Mouse (Mus musculus): ENCODE measurements around the gene Tmbim1. TPM values are rescaled to one million over a fixed set of nuclear protein-coding genes. Genes with fewer than 3 reads are reported as not detected.

Tmbim1 gene
- polyA plus RNA-seq, 2 experiments = 41.7 to 48.0 TPM

DNA sequence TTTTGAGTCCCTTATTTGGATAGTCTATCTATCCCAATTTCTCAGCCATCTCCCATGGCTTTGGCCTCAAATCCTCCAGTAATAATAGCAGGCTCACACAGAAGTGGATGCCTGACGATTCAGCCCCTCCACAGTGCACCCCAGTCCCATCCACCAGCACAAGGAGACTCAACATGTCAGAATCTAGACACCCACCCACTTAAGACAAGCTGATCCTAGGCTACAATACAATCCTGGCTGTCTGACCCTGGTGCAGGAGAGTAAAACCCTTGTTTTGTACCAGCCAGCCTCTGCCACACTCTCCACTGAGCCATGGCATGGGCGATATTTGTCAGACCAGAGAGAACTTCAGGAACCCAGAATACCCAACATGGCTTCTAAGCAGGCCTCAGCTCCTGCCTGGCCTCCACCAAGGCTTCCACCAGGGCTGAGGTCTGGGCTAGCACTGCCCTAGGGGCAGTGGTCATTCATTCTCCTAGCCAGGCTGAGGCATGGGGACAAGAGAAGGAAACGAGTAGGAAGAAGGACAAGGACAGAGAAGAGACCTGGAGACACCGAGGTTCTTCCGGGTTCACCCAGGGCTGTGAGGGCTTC lies 7.2 kb downstream of the Tmbim1 start:
- H3K9ac ChIP-seq (ENCODE audit: low read depth, low read length, severe bottlenecking) = no peak overlapping the region
- peaks cover 32% of the 10 kb centered on the region for H3K4me1 ChIP-seq (ENCODE audit: control insufficient read depth, insufficient read depth, low read length)
- no peak for ATAC-seq (ENCODE audit: low FRiP score, low read depth)
- no peak for DNase-seq (ENCODE audit: low spot score)
- 85% methylated on average over 5 of the region's 5 CpGs for WGBS
- no peak overlapping the region for H3K27ac ChIP-seq (replicated peaks; ENCODE audit: low read depth, low read length)
- H3K9me3 ChIP-seq (ENCODE audit: control insufficient read depth, low read length) = no peaks in the 10 kb centered on the region
- TF ChIP-seq POLR2A (IDR thresholded peaks at IDR 0.05; ENCODE audit: borderline replicate concordance, extremely low read depth, insufficient read depth, insufficient read length) = no peak
- H3K36me3 ChIP-seq (ENCODE audit: control insufficient read depth, insufficient read depth, low read length) = peaks cover 14% of the 10 kb centered on the region
- H3K4me2 ChIP-seq (replicated peaks; ENCODE audit: low read depth, low read length, severe bottlenecking) = no peak overlapping the region
- H3K27me3 ChIP-seq (ENCODE audit: control insufficient read depth, insufficient read depth, low read length) = no peaks in the 10 kb centered on the region
- no peak overlapping the region for H3K4me3 ChIP-seq (replicated peaks; ENCODE audit: low read length)

DNA sequence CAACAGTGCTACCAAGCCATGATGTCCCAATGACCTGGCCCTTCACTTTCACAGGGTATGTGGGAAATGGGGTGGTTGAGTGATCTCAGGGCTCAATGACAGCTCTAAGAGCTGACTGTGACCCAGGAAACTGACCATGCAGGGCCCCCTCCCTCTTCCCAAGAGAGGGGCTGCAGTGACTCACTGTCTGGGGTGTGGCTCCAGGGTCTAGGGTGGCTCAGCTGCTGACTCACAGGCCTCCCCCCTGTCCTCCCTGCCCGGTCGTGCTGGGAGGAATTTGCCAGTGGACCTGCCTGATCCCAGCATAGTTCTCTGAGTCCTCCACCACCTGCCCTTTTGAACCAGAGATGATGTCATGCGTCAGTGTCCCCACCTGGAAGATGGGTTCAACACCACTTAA lies 8.2 kb downstream of the Tmbim1 start:
- Histone ChIP-seq H3K36me3 (ENCODE audit: control insufficient read depth, insufficient read depth, low read length) (peaks cover 24% of the 10 kb centered on the region), H3K27ac (replicated peaks; ENCODE audit: low read depth, low read length) (no peak overlapping the region; the same call in 1 of the 2 replicates), H3K9ac (ENCODE audit: low read depth, low read length, severe bottlenecking) (no peak overlapping the region), H3K4me3 (replicated peaks; ENCODE audit: low read length) (no peak overlapping the region), H3K27me3 (ENCODE audit: control insufficient read depth, insufficient read depth, low read length) (no peaks in the 10 kb centered on the region), H3K4me1 (ENCODE audit: control insufficient read depth, insufficient read depth, low read length) (peaks cover 26% of the 10 kb centered on the region), H3K4me2 (replicated peaks; ENCODE audit: low read depth, low read length, severe bottlenecking) (no peak overlapping the region), H3K9me3 (ENCODE audit: control insufficient read depth, low read length) (no peaks in the 10 kb centered on the region)
- DNase-seq (ENCODE audit: low spot score) (no peak), ATAC-seq (ENCODE audit: low FRiP score, low read depth) (no peak)
- WGBS = 78% methylated on average over 3 of the region's 3 CpGs
- no peak for TF ChIP-seq POLR2A (IDR thresholded peaks at IDR 0.05; ENCODE audit: borderline replicate concordance, extremely low read depth, insufficient read depth, insufficient read length)

GRCm38 (mm10) chr1:74296477-74296876 lies 8.9 kb downstream of the Tmbim1 start:
- whole genome bisulfite sequencing = 40% methylated on average over 6 of the region's 6 CpGs
- DNase-seq (ENCODE audit: low spot score) = no peak
- no peak for ATAC-seq (ENCODE audit: low FRiP score, low read depth)
- Histone ChIP-seq H3K4me1 (ENCODE audit: control insufficient read depth, insufficient read depth, low read length) (peaks cover 26% of the 10 kb centered on the region), H3K27me3 (ENCODE audit: control insufficient read depth, insufficient read depth, low read length) (no peaks in the 10 kb centered on the region), H3K9me3 (ENCODE audit: control insufficient read depth, low read length) (no peaks in the 10 kb centered on the region), H3K27ac (replicated peaks; ENCODE audit: low read depth, low read length) (peak overlapping the region; percentile 90), H3K4me2 (replicated peaks; ENCODE audit: low read depth, low read length, severe bottlenecking) (0 out of 2 replicates have a peak overlapping the region, but pooled peaks have one; percentile 39), H3K9ac (ENCODE audit: low read depth, low read length, severe bottlenecking) (peak overlapping the region; percentile 44; the same call in 1 of the 2 replicates), H3K4me3 (replicated peaks; ENCODE audit: low read length) (no peak overlapping the region), H3K36me3 (ENCODE audit: control insufficient read depth, insufficient read depth, low read length) (peaks cover 26% of the 10 kb centered on the region)
- no peak for TF ChIP-seq POLR2A (IDR thresholded peaks at IDR 0.05; ENCODE audit: borderline replicate concordance, extremely low read depth, insufficient read depth, insufficient read length)

DNA sequence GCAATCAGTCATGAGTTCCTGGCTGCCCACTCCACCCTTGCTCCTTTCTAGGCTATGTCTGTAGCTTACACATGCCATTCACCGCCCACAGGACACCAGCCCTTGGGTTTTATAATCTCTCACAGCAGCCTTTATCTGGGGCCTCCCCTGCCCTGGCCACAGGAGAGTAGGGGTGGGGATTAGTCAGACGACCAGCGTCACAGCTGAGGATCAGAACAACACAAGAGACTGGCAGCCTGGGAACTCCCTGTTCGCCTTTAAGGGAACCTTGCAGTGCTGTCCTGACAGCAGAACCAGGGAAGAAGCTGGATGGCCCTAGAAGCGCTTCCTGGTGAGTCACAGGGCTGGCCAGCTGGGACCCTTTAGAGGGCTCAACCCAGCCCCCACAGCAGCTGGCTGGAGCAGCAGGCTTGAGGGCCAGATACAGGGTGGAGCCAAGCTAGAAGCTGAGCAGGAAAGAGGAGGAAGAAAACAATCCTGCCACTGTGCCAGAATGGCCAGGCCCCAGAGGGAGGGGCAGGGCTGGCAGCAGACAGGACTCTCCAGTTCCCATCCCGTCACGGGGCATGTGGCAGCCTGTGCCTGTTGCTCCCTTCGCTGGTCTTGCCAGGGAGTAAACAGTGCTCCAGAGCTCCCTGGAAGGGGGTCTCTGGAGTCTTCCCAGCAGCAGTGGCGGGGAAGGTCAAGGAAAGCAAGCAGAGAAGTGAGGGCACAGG lies 9.8 kb downstream of the Tmbim1 start:
- Histone ChIP-seq H3K4me3 (replicated peaks; ENCODE audit: low read length) (no peak overlapping the region), H3K36me3 (ENCODE audit: control insufficient read depth, insufficient read depth, low read length) (peaks cover 33% of the 10 kb centered on the region)

DNA sequence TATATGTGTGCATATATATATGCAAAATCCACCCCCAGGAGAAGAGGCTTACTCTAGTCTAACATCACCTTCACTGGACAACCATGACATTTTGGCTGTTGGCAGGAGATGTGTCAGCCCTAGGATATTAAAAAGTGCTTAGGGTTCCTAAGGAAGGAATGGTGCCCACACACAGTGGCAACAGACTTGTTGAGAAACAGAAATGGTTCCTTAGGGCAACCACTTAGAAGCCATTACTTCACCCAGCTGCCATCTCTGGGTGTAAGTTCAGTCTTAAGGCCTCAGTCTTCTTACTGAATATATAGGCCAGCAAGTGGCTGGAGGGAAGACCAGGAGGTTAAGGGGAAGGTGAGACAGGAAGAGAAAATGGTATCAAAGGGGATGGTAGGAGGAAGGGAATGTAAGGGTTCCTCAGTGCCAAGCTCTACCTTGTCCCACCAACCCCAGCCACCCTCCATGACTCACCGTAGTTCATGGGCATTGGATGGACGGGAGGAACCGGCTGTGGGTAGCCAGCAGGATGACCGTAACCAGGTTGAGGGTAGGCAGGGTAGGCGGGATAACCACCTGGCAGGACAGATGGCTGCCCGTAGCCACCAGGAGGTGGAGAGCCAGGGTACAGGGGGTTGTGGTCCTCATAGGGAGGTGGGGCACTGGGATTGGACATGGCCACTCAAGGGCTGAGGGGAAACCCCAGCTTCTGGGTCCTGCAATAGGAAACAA lies 10.5 kb downstream of the Tmbim1 start:
- no peak for ATAC-seq (ENCODE audit: low FRiP score, low read depth)

More for the DNA sequence above, 9.8 kb downstream of the Tmbim1 start:
- TF ChIP-seq POLR2A (IDR thresholded peaks at IDR 0.05; ENCODE audit: borderline replicate concordance, extremely low read depth, insufficient read depth, insufficient read length) = no peak
- Histone ChIP-seq H3K9me3 (ENCODE audit: control insufficient read depth, low read length) (no peaks in the 10 kb centered on the region), H3K27ac (replicated peaks; ENCODE audit: low read depth, low read length) (peak overlapping the region; percentile 90), H3K4me2 (replicated peaks; ENCODE audit: low read depth, low read length, severe bottlenecking) (peak overlapping the region; percentile 39), H3K9ac (ENCODE audit: low read depth, low read length, severe bottlenecking) (peak overlapping the region; percentile 44), H3K27me3 (ENCODE audit: control insufficient read depth, insufficient read depth, low read length) (no peaks in the 10 kb centered on the region), H3K4me1 (ENCODE audit: control insufficient read depth, insufficient read depth, low read length) (peaks cover 26% of the 10 kb centered on the region)
- ATAC-seq (ENCODE audit: low FRiP score, low read depth) (peak; percentile 86), DNase-seq (ENCODE audit: low spot score) (peak; percentile 88)
- 14% methylated on average over 9 of the region's 9 CpGs for WGBS

More for the DNA sequence above, 10.5 kb downstream of the Tmbim1 start:
- TF ChIP-seq POLR2A (IDR thresholded peaks at IDR 0.05; ENCODE audit: borderline replicate concordance, extremely low read depth, insufficient read depth, insufficient read length) = no peak
- Histone ChIP-seq H3K9me3 (ENCODE audit: control insufficient read depth, low read length) (no peaks in the 10 kb centered on the region), H3K4me1 (ENCODE audit: control insufficient read depth, insufficient read depth, low read length) (peaks cover 29% of the 10 kb centered on the region), H3K9ac (ENCODE audit: low read depth, low read length, severe bottlenecking) (peak overlapping the region; percentile 44; the same call in 1 of the 2 replicates), H3K36me3 (ENCODE audit: control insufficient read depth, insufficient read depth, low read length) (peaks cover 40% of the 10 kb centered on the region), H3K4me2 (replicated peaks; ENCODE audit: low read depth, low read length, severe bottlenecking) (no peak overlapping the region), H3K27ac (replicated peaks; ENCODE audit: low read depth, low read length) (peak overlapping the region; percentile 90), H3K27me3 (ENCODE audit: control insufficient read depth, insufficient read depth, low read length) (no peaks in the 10 kb centered on the region), H3K4me3 (replicated peaks; ENCODE audit: low read length) (no peak overlapping the region)
- DNase-seq (ENCODE audit: low spot score) = no peak
- WGBS = 90% methylated on average over 6 of the region's 6 CpGs
